Mouse (Mus musculus): ENCODE data around the gene Tmem262.
A peak's percentile ranks its signal among the peaks of the same experiment; 100 is the strongest.
"Not testable (repeated sequence)": the region's sequence is repeated elsewhere in the genome, so short reads cannot be mapped to it uniquely, and the experiment has no call there.

The Tmem262 gene

DNA sequence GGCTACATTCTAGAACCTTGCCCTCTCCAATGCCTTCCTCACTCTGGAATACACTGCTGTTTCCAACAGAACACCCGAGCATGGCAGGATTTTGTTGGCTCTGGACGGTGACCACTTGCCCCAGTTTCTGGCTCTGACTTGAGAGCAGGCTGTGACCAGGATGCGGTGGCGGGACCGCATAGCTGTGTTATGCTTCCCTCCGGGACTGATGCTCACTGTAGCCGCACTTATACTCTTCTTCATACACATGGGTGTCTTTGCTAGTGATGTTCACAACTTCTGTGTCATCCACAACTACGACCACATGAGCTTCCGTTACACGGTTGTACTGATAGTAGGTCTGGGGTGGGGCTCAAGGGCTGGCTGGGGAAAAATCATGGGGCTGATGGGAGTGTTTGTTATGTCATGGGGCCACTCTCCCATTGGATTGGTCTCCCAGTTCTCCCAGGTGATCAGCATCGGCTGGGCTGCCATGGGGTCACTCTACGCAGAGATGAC is at the start of gene Tmem262:
Gene Tmem262, plus strand, starts transcription at position 51 of the 498 bp plus-strand sequence.
- no peak for DNase-seq (ENCODE audit: low spot score)

DNA sequence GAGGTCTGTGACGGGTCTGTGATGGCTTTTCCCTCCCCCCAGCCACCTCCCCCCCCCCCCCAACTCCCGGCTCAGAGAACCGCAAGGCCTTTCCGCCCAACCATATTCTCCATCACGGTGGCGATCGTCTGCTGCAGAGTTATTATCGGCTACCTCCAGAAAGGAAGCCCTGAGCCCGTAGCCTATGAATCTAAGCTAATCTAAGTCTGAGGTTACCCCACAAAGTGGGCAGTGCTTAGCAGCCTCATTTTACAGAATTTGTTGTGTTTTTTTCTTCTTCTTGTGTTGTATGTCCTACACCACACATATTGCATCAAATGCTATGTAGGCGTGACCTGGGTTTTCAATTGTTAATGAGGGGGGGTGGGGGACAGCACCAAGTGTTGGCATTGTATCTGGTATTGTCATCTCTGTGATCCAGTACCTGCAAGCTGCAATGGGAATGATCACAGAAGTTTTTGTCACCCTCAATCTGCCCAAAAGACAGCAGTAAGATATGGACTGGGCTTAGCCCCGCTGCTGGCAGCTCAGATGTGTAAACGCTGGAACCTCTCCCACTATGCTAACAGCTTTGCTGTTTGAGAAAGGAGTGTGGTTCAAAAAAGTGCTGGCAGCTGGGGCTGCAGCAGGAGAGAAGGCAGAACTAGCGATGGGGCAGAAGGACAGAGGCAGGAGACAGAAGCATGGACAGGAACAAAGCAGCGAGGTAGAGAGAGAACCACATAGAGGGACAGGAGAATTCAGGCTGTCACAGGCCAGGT is 49.1 kb upstream of the Tmem262 start:
- no peak for DNase-seq (ENCODE audit: low spot score)

DNA sequence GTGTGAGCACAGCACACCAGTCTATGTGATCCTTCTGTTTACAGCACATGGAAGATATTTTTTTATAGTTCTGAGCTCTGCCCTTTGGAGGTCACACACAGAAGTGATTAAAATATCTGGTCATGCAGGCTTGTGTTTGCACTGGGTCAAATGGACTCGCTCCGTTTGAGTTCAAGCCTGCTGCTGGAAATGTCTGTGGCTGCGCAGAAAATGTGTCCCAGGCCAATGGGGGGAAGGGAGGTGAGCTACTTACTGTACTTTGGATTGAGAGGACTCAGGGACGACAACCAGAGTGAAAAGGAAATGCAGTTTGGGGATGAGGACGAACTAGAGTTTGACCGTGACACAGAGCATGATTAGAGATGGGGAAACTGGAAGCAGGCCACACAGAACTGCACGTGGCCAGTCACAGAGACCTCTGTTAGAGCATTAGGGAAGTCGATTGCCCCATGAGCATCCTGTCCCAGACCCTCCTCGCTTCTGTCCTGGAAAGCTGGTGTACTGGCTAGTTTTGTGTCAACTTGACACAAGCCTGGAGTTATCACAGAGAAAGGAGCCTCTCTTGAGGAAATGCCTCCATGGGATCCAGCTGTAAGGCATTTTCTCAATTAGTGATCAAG is 43.8 kb upstream of the Tmem262 start:
- DNase-seq (ENCODE audit: low spot score), result no peak

DNA sequence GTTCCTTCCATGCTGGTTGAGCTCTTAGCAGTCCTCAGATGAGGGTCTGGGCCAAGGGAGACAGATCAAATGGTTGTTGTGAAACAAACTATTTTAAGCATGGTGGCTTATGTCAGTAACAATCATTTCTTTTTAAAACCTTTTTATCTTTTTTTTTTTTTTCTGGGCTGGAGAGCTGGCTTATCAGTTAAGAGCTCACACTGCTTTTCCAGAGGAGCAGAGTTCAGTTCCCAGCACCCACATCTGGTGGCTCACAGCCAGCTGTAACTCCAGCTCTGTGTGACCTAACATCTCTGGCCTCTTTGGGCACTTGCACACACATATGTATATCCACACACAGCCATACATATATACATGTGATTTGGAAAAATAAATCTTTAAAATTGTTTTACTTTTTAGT is 42.1 kb upstream of the Tmem262 start:
- no peak for DNase-seq (ENCODE audit: low spot score)

DNA sequence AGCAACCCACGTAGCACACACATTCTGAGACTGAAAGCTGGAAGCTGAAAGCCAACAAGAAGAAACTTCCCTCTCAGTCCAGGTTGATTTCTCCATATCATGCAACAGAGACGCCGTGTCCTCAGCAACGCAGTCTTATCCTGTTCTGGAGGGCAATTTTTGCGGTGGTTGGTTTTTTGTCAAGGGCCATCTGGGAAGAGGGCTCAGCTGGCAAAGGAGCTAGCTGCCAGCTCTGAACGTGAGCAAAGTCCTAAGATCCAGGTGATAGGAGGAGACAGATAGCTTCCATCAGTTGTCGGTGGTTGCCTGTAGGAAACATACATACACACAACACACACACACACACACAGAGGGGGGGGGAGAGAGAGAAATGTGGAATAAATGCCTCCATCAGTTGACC is 41.5 kb upstream of the Tmem262 start:
- DNase-seq (ENCODE audit: low spot score), result no peak

DNA sequence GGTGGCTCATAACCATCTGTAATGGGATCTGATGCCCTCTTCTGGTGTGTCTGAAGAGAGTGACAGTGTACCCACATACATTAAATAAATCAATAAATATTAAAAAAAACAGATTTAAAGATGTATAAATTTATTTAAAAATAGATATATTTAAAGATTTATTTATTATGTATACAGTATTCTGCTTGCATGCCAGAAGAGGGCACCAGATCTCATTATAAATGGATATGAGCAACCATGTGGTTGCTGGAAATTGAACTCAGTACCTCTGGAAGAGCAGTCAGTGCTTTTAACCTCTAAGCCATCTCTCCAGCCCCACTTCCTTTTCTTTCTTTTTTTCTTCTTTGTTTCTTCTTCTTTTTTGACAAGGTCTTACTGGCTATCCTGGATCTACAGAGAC is 39.8 kb upstream of the Tmem262 start:
- no peak for DNase-seq (ENCODE audit: low spot score)

DNA sequence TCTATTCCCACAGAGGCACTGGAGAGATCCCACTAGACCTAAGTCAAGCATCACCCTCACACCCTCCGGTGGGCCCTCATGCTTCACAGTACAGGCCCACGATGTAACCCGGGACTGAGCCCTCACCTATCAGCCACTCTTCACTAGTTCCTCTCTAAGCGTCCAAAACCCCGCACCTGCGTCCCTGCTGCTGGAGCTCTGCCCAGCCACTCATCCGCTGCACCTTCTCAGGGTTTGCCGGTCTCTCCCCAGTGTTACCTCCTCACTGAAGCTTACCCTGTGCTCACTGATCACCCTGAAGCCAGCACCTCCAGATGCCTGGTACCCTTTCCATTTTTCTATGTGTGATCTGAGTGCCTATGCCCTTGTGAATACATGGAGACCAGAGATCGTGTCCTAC is 37.5 kb upstream of the Tmem262 start:
- no peak for DNase-seq (ENCODE audit: low spot score)

DNA sequence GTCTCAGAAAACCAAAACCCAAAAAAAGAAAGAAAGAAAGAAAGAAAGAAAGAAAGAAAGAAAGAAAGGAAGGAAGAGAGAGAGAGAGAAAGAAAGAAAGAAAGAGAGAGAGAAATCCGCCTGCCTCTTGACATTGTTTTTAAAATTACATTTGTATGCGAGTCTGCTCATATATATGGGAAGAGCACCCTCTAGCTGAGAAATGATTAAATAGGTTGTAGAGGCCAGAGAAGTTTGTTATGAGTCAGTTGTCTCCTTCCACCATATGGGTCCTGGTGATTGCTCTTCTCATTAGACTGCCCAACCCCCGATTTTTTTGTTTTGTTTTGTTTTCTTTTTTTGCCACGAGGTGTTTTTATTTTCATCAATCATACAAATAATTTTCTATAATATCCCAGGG is 35.7 kb upstream of the Tmem262 start:
- DNase-seq (ENCODE audit: low spot score), result not testable (repeated sequence)

DNA sequence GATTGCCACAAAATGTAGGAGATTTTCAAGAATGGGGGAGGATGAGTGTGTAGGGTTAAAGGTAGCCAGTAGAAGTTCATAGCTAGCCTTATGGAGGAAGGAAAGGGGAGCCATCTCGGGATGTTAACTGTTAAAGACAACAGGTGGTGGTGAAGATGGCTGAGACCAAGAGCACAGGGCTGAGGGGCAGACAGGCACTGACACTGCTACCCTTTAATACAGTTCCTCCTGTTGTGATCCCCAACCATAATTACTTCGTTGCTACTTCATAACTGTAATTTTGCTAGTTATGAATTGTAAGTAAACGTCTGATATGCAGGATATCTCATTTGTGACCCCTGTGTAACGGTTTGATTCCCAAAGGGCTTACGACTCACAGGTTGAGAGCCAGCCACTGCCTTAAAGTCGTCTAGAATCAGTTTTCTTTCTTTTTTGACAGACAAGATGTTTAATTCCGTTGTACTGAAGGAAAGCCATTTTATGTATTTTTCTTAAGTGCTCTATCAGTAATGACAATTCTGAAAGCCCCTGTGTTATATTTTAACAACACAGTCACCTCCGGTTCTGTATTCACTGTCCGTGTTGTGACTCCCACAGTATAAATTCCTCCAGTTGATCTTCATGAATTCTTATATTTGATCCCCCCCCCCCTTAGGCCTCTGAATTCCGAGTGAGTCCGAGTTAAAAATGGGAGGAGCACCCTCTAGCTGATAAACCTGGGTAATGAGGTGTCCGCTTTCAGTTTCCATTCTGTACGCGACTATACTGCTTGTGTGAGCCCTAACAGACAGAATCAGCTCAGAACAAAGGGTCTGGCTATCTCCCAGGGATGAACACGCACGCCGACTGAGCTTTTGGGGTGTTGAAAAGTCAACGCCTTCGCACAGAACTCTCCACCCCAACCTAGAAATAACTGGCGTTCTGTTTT is 34.2 kb upstream of the Tmem262 start:
- DNase-seq (ENCODE audit: low spot score), result no peak

DNA sequence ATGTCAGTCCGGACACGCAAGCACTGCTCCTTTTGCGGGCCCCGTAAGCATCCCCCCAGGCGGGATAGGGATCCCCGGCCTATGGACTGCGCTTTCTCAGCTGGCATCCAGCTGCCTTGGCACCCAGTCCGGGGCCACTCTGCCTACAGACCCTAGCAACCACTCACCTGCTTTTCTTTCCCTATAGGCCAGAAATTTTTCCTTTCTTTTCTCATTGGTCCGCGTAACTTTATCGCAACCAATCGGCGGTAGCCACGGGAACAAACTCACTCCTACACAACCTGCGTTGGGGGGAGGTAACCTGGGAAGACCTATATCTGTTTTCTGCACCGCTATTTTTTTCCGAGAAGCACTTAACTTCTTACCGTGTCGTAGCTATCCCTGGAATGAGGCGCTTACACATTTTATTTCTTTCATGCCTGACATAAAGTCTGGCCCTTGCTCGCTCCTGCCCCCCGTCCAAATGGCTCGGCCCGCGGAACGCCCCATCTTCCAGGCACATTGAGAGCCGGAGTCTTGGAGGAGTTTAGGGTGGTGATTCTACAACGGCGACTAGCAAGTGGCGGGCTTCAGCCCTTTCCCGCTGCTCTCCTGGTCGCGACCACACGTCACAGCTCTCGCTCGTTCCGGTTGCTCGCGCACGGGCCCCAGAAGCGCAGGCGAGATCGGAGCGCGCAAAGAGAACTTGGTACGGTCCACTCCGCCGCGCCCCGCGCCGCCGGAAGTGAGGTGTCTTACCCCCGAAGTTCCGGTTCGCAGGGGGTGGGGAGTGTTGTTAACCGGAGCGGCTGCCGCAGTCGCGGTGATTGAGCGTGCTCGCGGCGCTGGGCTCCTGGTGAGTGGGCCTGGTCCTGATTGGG is 33.3 kb upstream of the Tmem262 start, which contains the start of gene Syvn1:
Gene Syvn1, plus strand, starts transcription at position 283 of the 860 bp plus-strand sequence.
- DNase-seq (ENCODE audit: low spot score), result peak; percentile 95

DNA sequence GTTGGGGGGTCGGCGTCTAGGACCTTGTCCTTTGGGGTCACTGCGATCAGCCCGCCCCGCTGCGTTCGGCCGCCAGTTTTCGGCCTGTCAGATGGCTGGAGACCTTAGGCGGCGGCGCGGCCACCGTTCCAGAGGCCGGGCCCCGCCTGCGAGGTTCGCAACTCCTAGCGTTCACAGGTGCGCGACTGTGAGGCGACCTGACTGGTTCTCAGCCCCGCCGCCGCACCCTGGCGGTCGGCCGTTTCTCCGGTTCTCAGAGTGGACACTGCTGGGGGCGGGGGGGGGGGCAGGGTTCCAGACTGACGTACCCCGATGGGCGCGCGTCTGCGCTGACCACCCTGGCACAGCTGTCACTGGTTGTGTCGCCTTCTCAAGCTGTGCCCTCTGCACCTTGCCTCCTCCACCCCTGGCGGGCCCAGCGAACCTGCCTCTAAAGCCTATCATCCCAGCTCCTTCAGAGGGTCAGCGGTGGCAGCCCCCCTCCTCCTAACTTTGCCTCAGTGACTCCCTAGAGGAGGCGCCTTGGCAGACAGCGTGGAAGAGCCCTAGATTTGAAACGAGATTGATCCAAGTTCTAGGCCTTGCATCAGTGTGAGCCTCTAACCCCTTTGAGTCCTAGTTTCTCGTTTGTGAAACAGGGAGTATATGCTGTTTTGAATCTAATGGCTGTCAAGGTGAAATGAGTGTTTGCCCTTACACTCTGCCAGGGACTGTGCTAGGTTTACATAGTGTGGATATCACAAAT is 32.5 kb upstream of the Tmem262 start:
- DNase-seq (ENCODE audit: low spot score), result no peak

DNA sequence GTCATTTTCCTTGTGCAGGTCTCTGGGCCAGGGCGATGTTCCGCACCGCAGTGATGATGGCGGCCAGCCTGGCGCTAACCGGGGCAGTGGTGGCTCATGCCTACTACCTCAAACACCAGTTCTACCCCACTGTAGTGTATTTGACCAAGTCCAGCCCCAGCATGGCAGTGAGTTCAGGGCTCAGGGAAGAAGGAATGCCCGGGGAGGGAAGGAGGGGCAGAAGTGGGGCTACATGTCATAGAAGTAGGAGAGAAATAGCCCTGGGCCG is 32.0 kb upstream of the Tmem262 start:
- DNase-seq (ENCODE audit: low spot score), result no peak

DNA sequence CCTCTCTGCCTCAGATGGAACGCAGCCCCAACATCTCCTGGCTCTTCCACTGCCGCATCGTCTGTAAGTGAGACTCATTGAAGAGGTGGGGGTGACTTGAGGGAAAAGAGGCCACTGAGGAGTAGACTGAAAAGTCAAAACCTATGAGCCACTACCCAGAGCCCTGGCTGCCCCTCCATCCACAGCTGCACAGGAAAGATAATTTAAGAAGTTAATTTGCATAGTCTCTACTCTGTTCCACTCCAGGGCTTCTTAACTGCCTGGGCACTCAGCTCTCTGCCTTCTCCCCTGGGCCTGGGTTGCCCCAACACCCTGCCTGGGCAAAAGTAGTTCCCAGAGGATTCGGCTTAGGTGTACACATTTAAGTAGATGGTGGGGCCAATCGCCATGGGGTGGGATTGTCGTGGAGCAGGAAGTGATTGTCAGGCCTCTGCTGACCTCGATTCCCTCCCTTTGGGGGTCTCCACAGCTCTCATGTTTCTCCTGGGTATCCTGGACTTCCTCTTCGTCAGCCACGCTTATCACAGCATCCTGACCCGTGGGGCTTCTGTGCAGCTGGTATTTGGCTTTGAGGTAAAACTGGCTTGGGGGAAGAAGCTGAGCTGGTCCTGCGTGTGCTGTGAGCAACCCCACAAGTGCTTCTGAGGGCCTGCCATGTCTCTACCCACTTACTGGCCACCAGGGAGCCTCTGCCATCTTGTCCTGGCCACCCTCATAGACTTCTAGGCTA is 31.0 kb upstream of the Tmem262 start:
- DNase-seq (ENCODE audit: low spot score), result no peak

DNA sequence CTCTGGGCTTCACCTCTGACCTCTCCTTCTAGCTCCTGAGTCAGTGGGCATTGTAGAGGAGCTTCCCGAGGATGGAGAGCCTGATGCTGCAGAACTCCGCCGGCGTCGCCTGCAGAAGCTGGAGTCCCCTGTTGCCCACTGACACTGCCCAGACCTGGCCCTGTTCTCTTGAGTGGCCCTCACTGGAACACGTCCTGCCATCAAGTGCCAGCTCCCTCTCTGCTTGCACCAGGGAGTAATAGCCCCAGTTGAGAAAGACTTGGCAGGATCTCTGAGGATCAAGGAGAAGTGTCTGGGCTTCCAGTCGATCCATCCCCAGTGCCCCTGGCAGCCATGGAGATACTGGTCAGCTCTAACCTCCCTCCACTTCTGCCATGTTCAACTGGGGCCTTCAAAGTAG is 27.3 kb upstream of the Tmem262 start:
- DNase-seq (ENCODE audit: low spot score), result no peak

DNA sequence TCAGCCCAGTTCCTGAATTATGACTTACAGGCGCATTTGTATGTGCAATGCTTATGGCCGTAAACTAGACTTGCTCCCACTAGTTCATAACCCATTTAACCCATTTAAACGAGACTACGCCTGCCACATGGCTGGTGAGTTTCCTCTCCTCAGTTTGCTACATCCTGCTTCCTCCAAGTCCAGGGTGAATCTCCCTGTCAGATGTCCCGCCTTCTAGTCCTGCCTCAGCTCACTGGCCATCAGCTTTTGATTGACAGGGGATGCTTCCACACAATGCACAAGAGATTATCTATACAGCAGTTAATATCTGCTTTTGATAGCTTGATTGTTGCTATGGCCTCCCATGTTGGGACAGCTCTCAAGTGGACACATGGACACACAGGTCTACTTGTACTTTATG is 25.5 kb upstream of the Tmem262 start:
- no peak for DNase-seq (ENCODE audit: low spot score)

DNA sequence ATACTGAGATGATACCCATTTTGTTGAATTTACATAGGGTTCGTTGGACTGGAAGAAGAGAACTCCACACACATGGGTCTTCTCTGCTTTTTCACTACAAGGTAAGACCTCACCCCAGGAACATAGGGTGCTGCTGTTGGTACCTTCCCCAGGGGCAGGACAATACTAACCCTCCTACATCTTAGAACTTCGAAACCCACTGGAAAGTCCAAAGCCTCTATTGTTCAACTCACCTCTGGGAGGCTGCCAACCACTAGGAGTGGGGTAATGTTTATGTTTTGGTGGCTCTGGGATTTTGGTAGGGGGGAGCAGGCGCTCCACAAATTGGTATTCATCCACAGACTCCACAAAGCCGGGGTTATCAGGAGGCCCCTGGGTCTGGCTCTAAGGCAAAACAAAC is 23.1 kb upstream of the Tmem262 start:
- no peak for DNase-seq (ENCODE audit: low spot score)

DNA sequence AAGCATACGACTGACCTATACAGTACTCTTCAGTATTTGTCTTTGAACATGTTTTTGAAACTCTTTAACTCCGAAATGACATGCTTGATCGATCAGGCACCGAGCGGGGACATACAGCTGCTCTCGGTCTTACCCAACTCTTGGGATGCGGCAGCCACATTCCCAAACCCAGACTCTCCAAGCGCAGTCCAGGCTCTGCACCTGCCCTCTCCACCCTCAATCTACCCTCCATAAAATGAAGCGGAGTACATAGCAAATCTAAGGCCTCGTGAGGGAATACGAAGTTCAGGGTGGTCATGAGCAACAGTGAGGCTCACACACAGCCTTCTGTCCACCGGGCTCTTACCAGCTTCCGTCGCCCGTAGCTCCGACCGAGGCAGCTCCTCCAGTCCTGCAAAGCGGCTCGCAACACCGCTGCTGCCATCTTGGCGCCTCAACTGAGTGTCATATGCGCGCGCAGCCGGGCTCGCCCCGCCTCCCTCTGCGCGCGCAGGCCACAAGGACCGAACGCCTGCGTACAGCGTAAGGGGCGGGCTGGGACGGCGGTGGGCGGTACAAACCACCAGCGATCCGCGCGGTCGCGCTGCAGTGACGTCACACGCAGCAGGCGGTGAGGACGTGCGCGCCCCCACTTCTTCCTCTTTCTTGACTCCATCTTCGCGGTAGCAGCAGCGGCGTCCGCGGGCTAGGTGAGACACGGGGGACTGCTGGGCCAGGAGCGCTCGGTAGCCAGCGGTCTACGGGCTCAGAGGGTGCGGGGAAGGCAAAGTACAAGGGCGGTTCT is 22.3 kb upstream of the Tmem262 start, which contains the start of the genes Mrpl49 and Fau:
Gene Mrpl49, minus strand, starts transcription at position 473 of the 784 bp plus-strand sequence.
Gene Fau, plus strand, starts transcription at position 532 of the 784 bp plus-strand sequence.
- DNase-seq (ENCODE audit: low spot score), result peak; percentile 97

DNA sequence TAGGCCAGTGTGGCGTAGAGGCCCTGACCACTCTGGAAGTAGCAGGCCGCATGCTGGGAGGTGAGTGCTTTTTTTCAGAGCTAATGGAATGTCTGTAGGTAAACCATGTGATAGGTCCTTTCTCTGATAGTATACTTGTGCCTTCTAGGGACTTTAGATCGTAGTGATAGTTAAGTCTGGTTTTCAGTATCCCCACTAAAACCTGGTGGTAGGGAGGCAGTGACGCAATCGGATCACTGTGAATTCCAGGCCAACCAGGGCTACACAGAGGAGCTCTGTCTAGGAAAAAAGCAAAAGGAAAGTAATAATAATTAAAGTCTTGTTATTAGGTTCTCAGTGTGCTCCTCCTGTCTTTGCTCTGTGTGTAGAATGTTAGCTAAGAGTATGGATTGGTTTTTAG is 21.3 kb upstream of the Tmem262 start:
- DNase-seq (ENCODE audit: low spot score), result no peak

DNA sequence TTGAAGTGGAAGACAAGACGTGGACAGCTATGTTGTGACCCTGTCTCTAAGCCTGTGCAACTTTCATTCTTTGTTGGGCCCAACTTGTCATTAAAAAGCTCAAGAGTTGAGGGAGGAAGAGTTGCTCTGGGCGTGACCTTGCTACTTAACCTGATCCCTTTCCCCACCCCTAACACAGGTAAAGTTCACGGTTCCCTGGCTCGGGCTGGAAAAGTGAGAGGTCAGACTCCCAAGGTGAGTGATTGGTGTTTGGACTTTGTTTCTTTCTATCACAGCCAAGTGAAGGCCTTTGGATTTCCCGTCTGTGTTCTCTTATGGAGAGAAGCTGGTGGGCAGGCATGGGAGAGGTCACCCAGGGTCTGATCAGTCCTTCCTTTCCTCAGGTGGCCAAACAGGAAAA is 20.9 kb upstream of the Tmem262 start:
- DNase-seq (ENCODE audit: low spot score), result peak; percentile 57
